Mouse (Mus musculus) liver, adult 2 months (tissue): ENCODE data around the gene Aff4.

Source experiments
- CTCF ChIP-seq: fragments of 200-500 bp; IDR thresholded peaks from 2 replicates; pipeline ENCODE4 v1.5.1; 2011; ENCODE audit warnings: low read depth, low read length, control low read depth
- POLR2A ChIP-seq: fragments of 200-500 bp; IDR thresholded peaks from 2 replicates; pipeline ENCODE4 v1.6.1; 2011; ENCODE audit warnings: low read length, control low read depth; ENCODE audit not compliant: insufficient read depth; ENCODE audit errors: extremely low read depth

DNA sequence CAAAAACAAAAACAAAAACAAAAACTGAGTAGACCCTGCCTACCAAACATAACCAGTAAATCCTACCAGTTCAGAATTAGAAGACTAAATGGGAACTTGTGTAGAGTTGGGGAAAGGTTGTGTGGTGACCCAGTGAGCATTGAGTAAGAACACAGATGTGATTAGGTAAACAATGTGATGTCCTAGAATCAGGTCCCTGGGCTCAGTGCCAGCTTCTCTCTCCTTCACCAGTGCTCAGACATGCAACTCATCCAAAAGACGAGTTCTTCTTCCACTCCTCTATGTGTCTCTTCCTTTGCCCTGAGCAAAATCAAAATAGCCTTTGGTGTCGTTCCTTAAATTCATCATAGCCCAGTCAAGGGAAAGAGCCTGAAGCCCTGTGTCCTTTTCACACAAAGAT, 74.2 kb downstream of the Aff4 start:
- TF ChIP-seq POLR2A (no peak), CTCF (no peak)
